Mouse (Mus musculus): ENCODE measurements around the gene Tcam1. TPM values are rescaled to one million over a fixed set of nuclear protein-coding genes. Genes with fewer than 3 reads are reported as not detected.
"Not testable (repeated sequence)": the region's sequence is repeated elsewhere in the genome, so short reads cannot be mapped to it uniquely, and the experiment has no call there.

Tcam1 gene
- total RNA-seq (2021) = under 1 TPM; 0.25 to 0.34 TPM
- long read RNA-seq, experiment 1, partial matches to known transcripts = 1 of 1 reads
- long read RNA-seq, experiment 1, other reads (novel, unspliced or antisense) = 0 of 1 reads
- long read RNA-seq, experiment 2 = 0 reads

- DNase-seq (ENCODE audit: low spot score in 2 of 2) = peak; percentile 84 to 86
Observed at GRCm38 (mm10) chr11:106276454-106276853, at the start of gene Tcam1. Tcam1 (plus strand) TSS chr11:106276672.

GRCm38 (mm10) chr11:106233978-106234377 is 42.5 kb upstream of the Tcam1 start:
- DNase-seq (ENCODE audit: low spot score in 2 of 2) = not testable (repeated sequence)

GRCm38 (mm10) chr11:106246834-106247233 is 29.6 kb upstream of the Tcam1 start:
- no peak for DNase-seq (ENCODE audit: low spot score in 2 of 2)

GRCm38 (mm10) chr11:106249326-106249725 is 27.1 kb upstream of the Tcam1 start:
- no peak for DNase-seq (ENCODE audit: low spot score in 2 of 2)

GRCm38 (mm10) chr11:106254767-106255166 is 21.7 kb upstream of the Tcam1 start:
- DNase-seq (ENCODE audit: low spot score in 2 of 2) = no peak

- no peak for DNase-seq (ENCODE audit: low spot score in 2 of 2)
Observed at GRCm38 (mm10) chr11:106255174-106255573, 21.3 kb upstream of the Tcam1 start.

GRCm38 (mm10) chr11:106255685-106256451 is 20.6 kb upstream of the Tcam1 start, which contains the start of the genes Ftsj3 and Psmc5:
Ftsj3 (minus strand) TSS chr11:106256079.
Psmc5 (plus strand) TSS chr11:106256154.
- DNase-seq (ENCODE audit: low spot score in 2 of 2) = peak; percentile 95 to 99

GRCm38 (mm10) chr11:106256775-106257174 is 19.7 kb upstream of the Tcam1 start:
- DNase-seq (ENCODE audit: low spot score in 2 of 2) = no peak

GRCm38 (mm10) chr11:106260826-106261450 is 15.5 kb upstream of the Tcam1 start:
- DNase-seq (ENCODE audit: low spot score in 2 of 2) = no peak

- no peak for DNase-seq (ENCODE audit: low spot score in 2 of 2)
Observed at GRCm38 (mm10) chr11:106263963-106264362, 12.5 kb upstream of the Tcam1 start.

GRCm38 (mm10) chr11:106264988-106265387 is 11.5 kb upstream of the Tcam1 start:
- no peak for DNase-seq (ENCODE audit: low spot score in 2 of 2)

GRCm38 (mm10) chr11:106265570-106265969 is 10.9 kb upstream of the Tcam1 start:
- DNase-seq (ENCODE audit: low spot score in 2 of 2) = no peak

- DNase-seq (ENCODE audit: low spot score in 2 of 2) = no peak
Observed at GRCm38 (mm10) chr11:106266431-106266830, 10.0 kb upstream of the Tcam1 start.

GRCm38 (mm10) chr11:106267311-106267852 is 9.1 kb upstream of the Tcam1 start:
- DNase-seq (ENCODE audit: low spot score in 2 of 2) = no peak

- no peak for DNase-seq (ENCODE audit: low spot score in 2 of 2)
Observed at GRCm38 (mm10) chr11:106267871-106268270, 8.6 kb upstream of the Tcam1 start.

GRCm38 (mm10) chr11:106268326-106269059 is 8.0 kb upstream of the Tcam1 start:
- peak; percentile 49 to 66 for DNase-seq (ENCODE audit: low spot score in 2 of 2)

GRCm38 (mm10) chr11:106269060-106269431 is 7.4 kb upstream of the Tcam1 start:
- DNase-seq (ENCODE audit: low spot score in 2 of 2) = no peak

- DNase-seq (ENCODE audit: low spot score in 2 of 2) = no peak
Observed at GRCm38 (mm10) chr11:106271131-106271793, 5.2 kb upstream of the Tcam1 start.

- DNase-seq (ENCODE audit: low spot score in 2 of 2) = no peak
Observed at GRCm38 (mm10) chr11:106271794-106272643, 4.5 kb upstream of the Tcam1 start.

Measured in adrenal gland, postnatal 4 days (tissue).